Mouse (Mus musculus) bone marrow, adult 2 months (tissue): ENCODE results near the gene Tmem63c. TPM values are rescaled to one million over a fixed set of nuclear protein-coding genes. Genes with fewer than 3 reads are reported as not detected.

Experiments used
- H3K27ac ChIP-seq: fragments of 200-500 bp; 2 replicates; pipeline ENCODE4 v1.5.1; 2012; ENCODE audit warnings: low read depth, mild to moderate bottlenecking, control low read depth, inconsistent platforms, low read length; ENCODE audit not compliant: control insufficient read depth, poor library complexity, insufficient read depth
- H3K4me1 ChIP-seq: fragments of 200-500 bp; 2 replicates; pipeline ENCODE4 v1.6.1; 2011; ENCODE audit warnings: low read length; ENCODE audit not compliant: control insufficient read depth, insufficient read depth
- H3K4me3 ChIP-seq: fragments of 200-500 bp; replicated peaks from 2 replicates; pipeline ENCODE3; 2011; ENCODE audit warnings: mild to moderate bottlenecking, low read depth, low read length, control low read depth; ENCODE audit not compliant: control insufficient read depth
- CTCF ChIP-seq: fragments of 200-500 bp; IDR thresholded peaks from 2 replicates; pipeline ENCODE4 v1.5.1; 2011; ENCODE audit warnings: low read length, control low read depth; ENCODE audit not compliant: control insufficient read depth, insufficient read depth
- POLR2A ChIP-seq: fragments of 200-500 bp; IDR thresholded peaks from 2 replicates; pipeline ENCODE4 v1.6.1; 2011; ENCODE audit warnings: low read depth, mild to moderate bottlenecking, control low read depth, low read length, borderline replicate concordance; ENCODE audit not compliant: control insufficient read depth
- WGBS: fragments of 180-500 bp; shearing (Covaris S2); methylation state at CpG from one replicate; pipeline ENCODE4 v1.1.7; 2018; 5-methylcytosine and 5-hydroxymethylcytosine counted together
- polyA plus RNA-seq: library from polyadenylated mRNA; stranded (reverse); fragments of >200 nt; gene quantifications from 2 replicates; pipeline ENCODE4 v1.2.4, GENCODE M21; 2011; ENCODE audit warnings: low replicate concordance; ENCODE audit not compliant: missing spikeins, insufficient read depth, insufficient read length

Tmem63c gene
- polyA plus RNA-seq, 1 experiment = not detected

GRCm38 (mm10) chr12:87003606-87004005 lies 17.5 kb upstream of the Tmem63c start:
- 35% methylated on average over 3 of the region's 3 CpGs for WGBS
- Histone ChIP-seq H3K4me3 (no peak overlapping the region), H3K27ac (no peak overlapping the region), H3K4me1 (no peaks in the 10 kb centered on the region)
- TF ChIP-seq POLR2A (no peak), CTCF (no peak)

- WGBS = 78% methylated on average over 4 of the region's 4 CpGs
- TF ChIP-seq CTCF = no peak
- Histone ChIP-seq H3K27ac (no peak overlapping the region), H3K4me3 (no peak overlapping the region), H3K4me1 (no peaks in the 10 kb centered on the region)
Measured at GRCm38 (mm10) chr12:87004596-87004995, 16.5 kb upstream of the Tmem63c start.

- no peaks in the 10 kb centered on the region for H3K4me1 ChIP-seq
- WGBS = 42% methylated on average over 3 of the region's 3 CpGs
- TF ChIP-seq CTCF = peak; percentile 70
- TF ChIP-seq POLR2A = no peak
Measured at GRCm38 (mm10) chr12:87017041-87017440, 4.1 kb upstream of the Tmem63c start.

GRCm38 (mm10) chr12:87018756-87019155 lies 2.4 kb upstream of the Tmem63c start:
- Histone ChIP-seq H3K4me1 (no peaks in the 10 kb centered on the region), H3K27ac (no peak overlapping the region), H3K4me3 (no peak overlapping the region)
- TF ChIP-seq CTCF (no peak), POLR2A (no peak)
- 74% methylated on average over 2 of the region's 2 CpGs for WGBS

More at GRCm38 (mm10) chr12:87017041-87017440, 4.1 kb upstream of the Tmem63c start:
- Histone ChIP-seq H3K4me3 (no peak overlapping the region), H3K27ac (no peak overlapping the region)

- TF ChIP-seq POLR2A (no peak), CTCF (no peak)
- Histone ChIP-seq H3K4me1 (no peaks in the 10 kb centered on the region), H3K4me3 (no peak overlapping the region), H3K27ac (no peak overlapping the region)
- 69% methylated on average over 2 of the region's 2 CpGs for WGBS
Measured at GRCm38 (mm10) chr12:87022006-87022405, 866 bp downstream of the Tmem63c start.

GRCm38 (mm10) chr12:87023456-87023855 lies 2.3 kb downstream of the Tmem63c start:
- H3K4me3 ChIP-seq = no peak overlapping the region
- TF ChIP-seq CTCF (no peak), POLR2A (no peak)
- no peak overlapping the region for H3K27ac ChIP-seq
- 72% methylated on average over 3 of the region's 3 CpGs for WGBS
- H3K4me1 ChIP-seq = no peaks in the 10 kb centered on the region

- H3K4me1 ChIP-seq = no peaks in the 10 kb centered on the region
- H3K27ac ChIP-seq = no peak overlapping the region
- no peak overlapping the region for H3K4me3 ChIP-seq
- 9% methylated on average over 30 of the region's 30 CpGs for WGBS
- TF ChIP-seq CTCF (no peak), POLR2A (no peak)
Measured at GRCm38 (mm10) chr12:87026109-87026870, 5.2 kb downstream of the Tmem63c start.

GRCm38 (mm10) chr12:87026871-87027240 lies 5.7 kb downstream of the Tmem63c start:
- TF ChIP-seq POLR2A = no peak
- TF ChIP-seq CTCF = no peak
- Histone ChIP-seq H3K4me3 (no peak overlapping the region), H3K27ac (no peak overlapping the region), H3K4me1 (no peaks in the 10 kb centered on the region)
- 28% methylated on average over 8 of the region's 8 CpGs for WGBS

GRCm38 (mm10) chr12:87027391-87027790 lies 6.3 kb downstream of the Tmem63c start:
- Histone ChIP-seq H3K4me1 (no peaks in the 10 kb centered on the region), H3K4me3 (no peak overlapping the region), H3K27ac (no peak overlapping the region)
- 27% methylated on average over 5 of the region's 5 CpGs for WGBS
- TF ChIP-seq CTCF (no peak), POLR2A (no peak)
